In genomic region chr8:46281536-46281935, GRCm38 (mm10) we compare ENCODE assay signal across 9 mouse cellular contexts. TPM values are rescaled to one million over a fixed set of nuclear protein-coding genes. Genes with fewer than 3 reads are reported as not detected.
DNase-seq lines count a peak whose midpoint lies in the region; ATAC-seq and TF ChIP-seq lines count a peak whose summit lies in the region.
"Had no signal": no experiment of that assay in that cellular context is flagged by ENCODE, and none has a peak within 500 bp of the region (broad histone marks: within the 10 kb centered on the region; RNA-seq: fewer than 3 reads in every experiment).

No protein-coding gene starts in this region.

- no peaks in the 10 kb centered on the region for H3K9me3 ChIP-seq in liver, embryonic 12.5 days (replicated peaks)
- H3K9me3 ChIP-seq in intestine, embryonic 15.5 days = no peaks in the 10 kb centered on the region
- H3K9me3 ChIP-seq in limb, embryonic 11.5 days (ENCODE audit: control insufficient read depth, low read length) = no peaks in the 10 kb centered on the region
- H3K9me3 ChIP-seq: neural tube, embryonic 12.5 days had no signal

- no peak overlapping the region for H3K27ac ChIP-seq in liver, embryonic 12.5 days
- no peak overlapping the region for H3K27ac ChIP-seq in bone marrow, adult 2 months (ENCODE audit: control insufficient read depth, insufficient read depth, low read depth, low read length, poor library complexity)
- H3K27ac ChIP-seq in intestine, embryonic 15.5 days = no peak overlapping the region
- H3K27ac ChIP-seq in limb, embryonic 11.5 days (replicated peaks; ENCODE audit: low read depth, low read length) = no peak overlapping the region
- H3K27ac ChIP-seq: neural tube, embryonic 12.5 days had no signal

- H3K4me1 ChIP-seq in liver, embryonic 12.5 days = no peaks in the 10 kb centered on the region
- no peaks in the 10 kb centered on the region for H3K4me1 ChIP-seq in bone marrow, adult 2 months (ENCODE audit: control insufficient read depth, insufficient read depth, low read length)
- H3K4me1 ChIP-seq in intestine, embryonic 15.5 days (replicated peaks) = no peaks in the 10 kb centered on the region
- peaks cover 3% of the 10 kb centered on the region; the same call in 1 of the 2 replicates for H3K4me1 ChIP-seq in limb, embryonic 11.5 days (ENCODE audit: control insufficient read depth, insufficient read depth, low read length)
- H3K4me1 ChIP-seq: neural tube, embryonic 12.5 days had no signal

- TF ChIP-seq CTCF in bone marrow, adult 2 months (IDR thresholded peaks at IDR 0.05; ENCODE audit: control insufficient read depth, insufficient read depth, low read length) = peak; percentile 78

- WGBS in liver, embryonic 12.5 days (ENCODE audit: insufficient replicate concordance) = 5% methylated on average over 13 of the region's 13 CpGs
- WGBS in bone marrow, adult 2 months = 12% methylated on average over 13 of the region's 13 CpGs
- WGBS in intestine, embryonic 15.5 days = 13% methylated on average over 13 of the region's 13 CpGs
- WGBS in limb, embryonic 11.5 days = 16% methylated on average over 13 of the region's 13 CpGs

- no peak for ATAC-seq in liver, embryonic 12.5 days
- peak; percentile 75 for ATAC-seq in erythroblast, adult 5-6 weeks (replicated peaks; ENCODE audit: low FRiP score, poor library complexity, severe bottlenecking)
- ATAC-seq in intestine, embryonic 15.5 days = peak; percentile 83; the same call in 1 of the 2 replicates
- no peak for ATAC-seq in limb, embryonic 11.5 days (ENCODE audit: insufficient number of reproducible peaks, low FRiP score, low TSS enrichment, low read depth)

- TF ChIP-seq POLR2A in bone marrow, adult 2 months (IDR thresholded peaks at IDR 0.05; ENCODE audit: borderline replicate concordance, control insufficient read depth, low read depth, low read length) = no peak

- H3K4me3 ChIP-seq in liver, embryonic 12.5 days = no peak overlapping the region
- no peak overlapping the region for H3K4me3 ChIP-seq in bone marrow, adult 2 months (replicated peaks; ENCODE audit: control insufficient read depth, low read depth, low read length)
- H3K4me3 ChIP-seq in intestine, embryonic 15.5 days (replicated peaks) = no peak overlapping the region
- H3K4me3 ChIP-seq in limb, embryonic 11.5 days (ENCODE audit: low read depth, low read length) = no peak overlapping the region
- H3K4me3 ChIP-seq: neural tube, embryonic 12.5 days had no signal

- no peak overlapping the region for H3K4me2 ChIP-seq in liver, embryonic 12.5 days
- no peak overlapping the region for H3K4me2 ChIP-seq in intestine, embryonic 15.5 days (replicated peaks)
- H3K4me2 ChIP-seq in limb, embryonic 11.5 days (ENCODE audit: low read depth, severe bottlenecking) = no peak overlapping the region
- H3K4me2 ChIP-seq: neural tube, embryonic 12.5 days had no signal

- H3K27me3 ChIP-seq in liver, embryonic 12.5 days (replicated peaks) = no peaks in the 10 kb centered on the region
- no peaks in the 10 kb centered on the region; the same call in 1 of the 2 replicates for H3K27me3 ChIP-seq in intestine, embryonic 15.5 days (replicated peaks)
- H3K27me3 ChIP-seq in limb, embryonic 11.5 days (ENCODE audit: control insufficient read depth, insufficient read depth, low read length) = no peaks in the 10 kb centered on the region
- H3K27me3 ChIP-seq: neural tube, embryonic 12.5 days had no signal

- DNase-seq in liver = peak; percentile 77
- DNase-seq in limb, embryonic 11.5 days (ENCODE audit: low spot score) = peak; percentile 80
- peak; percentile 76 for DNase-seq in ovary, postnatal 36 days (ENCODE audit: low spot score)
- peak; percentile 37 to 48 for DNase-seq in thymus, postnatal 36 days

- no peaks in the 10 kb centered on the region for H3K36me3 ChIP-seq in liver, embryonic 12.5 days
- H3K36me3 ChIP-seq in intestine, embryonic 15.5 days = no peaks in the 10 kb centered on the region
- no peaks in the 10 kb centered on the region for H3K36me3 ChIP-seq in limb, embryonic 11.5 days (ENCODE audit: control insufficient read depth, insufficient read depth, low read length)
- H3K36me3 ChIP-seq: neural tube, embryonic 12.5 days had no signal

- H3K9ac ChIP-seq in liver, embryonic 12.5 days = no peak overlapping the region
- H3K9ac ChIP-seq in intestine, embryonic 15.5 days = no peak overlapping the region
- H3K9ac ChIP-seq in limb, embryonic 11.5 days (ENCODE audit: low read length) = no peak overlapping the region
- H3K9ac ChIP-seq: neural tube, embryonic 12.5 days had no signal

RNA-seq across cellular contexts. Expression of gene Helt, which starts 12.9 kb away (rescaled TPM):
- polyA plus RNA-seq in liver, embryonic 12.5 days (2016; fragmentation: Nextera tagmentation; extraction: Ambion mirVana) = not detected in 2 replicates
- polyA plus RNA-seq in bone marrow, adult 2 months (2011; ENCODE audit: insufficient read depth, insufficient read length, low replicate concordance, missing spikeins) = not detected in 2 replicates
- not detected in 2 replicates for total RNA-seq in erythroblast, adult 5-6 weeks (2015; ENCODE audit: low replicate concordance)
- not detected in 2 replicates for total RNA-seq in erythroblast, adult 5-6 weeks (2017; ENCODE audit: low replicate concordance)
- polyA plus RNA-seq in intestine, embryonic 15.5 days (2015; fragmentation: Nextera tagmentation; extraction: Ambion mirVana) = not detected in 2 replicates
- not detected in 2 replicates for polyA plus RNA-seq in limb, embryonic 11.5 days (2014; fragmentation: Nextera tagmentation; extraction: Ambion mirVana)

Comparison
In these comparisons a context has a peak if more than half of its experiments do, and no peak if none do; other contexts are left out.
1. ATAC-seq: peak in erythroblast, adult 5-6 weeks (single experiment) and intestine, embryonic 15.5 days (single experiment); none in liver, embryonic 12.5 days (single experiment) and limb, embryonic 11.5 days (single experiment).
2. Peak in every context shown above with its lines, with median percentiles within 50 percentile points of each other: DNase-seq.